27 mouse cellular contexts compared by ENCODE assay signal in the genomic region with DNA sequence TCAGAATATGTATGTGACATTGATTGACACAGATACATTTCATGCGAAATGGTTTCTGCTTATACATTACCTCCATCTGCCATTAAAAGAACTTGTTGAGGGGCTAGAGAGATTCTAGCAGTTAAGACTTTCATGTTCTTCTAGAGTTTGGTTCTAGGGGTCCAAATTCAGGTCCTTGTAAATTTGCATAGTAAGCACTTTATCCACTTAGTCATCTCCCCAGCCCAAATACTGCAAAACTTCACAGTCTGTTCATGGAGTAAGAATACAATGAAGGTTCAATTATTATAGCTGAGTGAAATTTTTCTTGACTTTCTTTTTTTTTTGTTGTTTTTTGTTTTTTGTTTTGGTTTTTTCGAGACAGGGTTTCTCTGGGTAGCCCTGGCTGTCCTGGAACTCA.
"Had no signal": no experiment of that assay in that cellular context is flagged by ENCODE, and none has a peak within 500 bp of the region (broad histone marks: within the 10 kb centered on the region; RNA-seq: fewer than 3 reads in every experiment).

No protein-coding gene starts in this region.

- H3K36me3 ChIP-seq: embryonic facial prominence, embryonic 10.5 days; embryonic facial prominence, embryonic 12.5 days; embryonic facial prominence, embryonic 13.5 days; embryonic facial prominence, embryonic 15.5 days; forebrain, embryonic 10.5 days; forebrain, embryonic 12.5 days; forebrain, embryonic 15.5 days; heart, embryonic 10.5 days had no signal

- H3K4me3 ChIP-seq: embryonic facial prominence, embryonic 10.5 days; embryonic facial prominence, embryonic 12.5 days; embryonic facial prominence, embryonic 13.5 days; embryonic facial prominence, embryonic 15.5 days; erythroblast, embryonic 14.5 days; forebrain, embryonic 10.5 days; forebrain, embryonic 12.5 days; forebrain, embryonic 13.5 days; forebrain, embryonic 15.5 days; gastrocnemius, adult 2 months; heart, adult 2 months; heart, embryonic 10.5 days had no signal

- ATAC-seq: forebrain, embryonic 13.5 days; forebrain, embryonic 14.5 days; forebrain, embryonic 15.5 days; forebrain, embryonic 16.5 days; forebrain, postnatal 0 days had no signal

- H3K27ac ChIP-seq: embryonic facial prominence, embryonic 10.5 days; embryonic facial prominence, embryonic 12.5 days; embryonic facial prominence, embryonic 13.5 days; embryonic facial prominence, embryonic 15.5 days; forebrain, embryonic 10.5 days; forebrain, embryonic 12.5 days; forebrain, embryonic 13.5 days; forebrain, embryonic 15.5 days; gastrocnemius, adult 2 months; heart, adult 2 months; heart, embryonic 10.5 days had no signal

- H3K9me3 ChIP-seq: embryonic facial prominence, embryonic 10.5 days; embryonic facial prominence, embryonic 12.5 days; embryonic facial prominence, embryonic 13.5 days; embryonic facial prominence, embryonic 15.5 days; forebrain, embryonic 10.5 days; forebrain, embryonic 12.5 days; forebrain, embryonic 13.5 days; forebrain, embryonic 15.5 days; heart, embryonic 10.5 days had no signal

- H3K27me3 ChIP-seq: embryonic facial prominence, embryonic 12.5 days; embryonic facial prominence, embryonic 13.5 days; embryonic facial prominence, embryonic 15.5 days; forebrain, embryonic 12.5 days; forebrain, embryonic 13.5 days; forebrain, embryonic 15.5 days had no signal

- DNase-seq: cerebellum, adult 9-11 months; cerebellum, postnatal 10 days; cerebellum, postnatal 14 days; cerebellum, postnatal 25 days; cerebellum, postnatal 36 days; embryo, embryonic 11 days; forebrain, postnatal 0 days; gastrocnemius, adult 2 months; gastrocnemius, postnatal 10 days; gastrocnemius, postnatal 14 days; gastrocnemius, postnatal 25 days; gastrocnemius, postnatal 36 days; heart, adult 11 months; heart, adult 18-20 months; heart, adult 2 months had no signal

- H3K4me1 ChIP-seq: embryonic facial prominence, embryonic 12.5 days; embryonic facial prominence, embryonic 13.5 days; embryonic facial prominence, embryonic 15.5 days; forebrain, embryonic 10.5 days; forebrain, embryonic 12.5 days; forebrain, embryonic 13.5 days; forebrain, embryonic 15.5 days; heart, embryonic 10.5 days had no signal

- H3K4me2 ChIP-seq: embryonic facial prominence, embryonic 12.5 days; embryonic facial prominence, embryonic 13.5 days; embryonic facial prominence, embryonic 15.5 days; forebrain, embryonic 12.5 days; forebrain, embryonic 13.5 days; forebrain, embryonic 15.5 days had no signal

- H3K9ac ChIP-seq: embryonic facial prominence, embryonic 12.5 days; embryonic facial prominence, embryonic 13.5 days; embryonic facial prominence, embryonic 15.5 days; forebrain, embryonic 12.5 days; forebrain, embryonic 13.5 days; forebrain, embryonic 15.5 days; forebrain, postnatal 0 days had no signal
